Mouse (Mus musculus): ENCODE results near the gene Olfr328.
"Not testable (repeated sequence)": the region's sequence is repeated elsewhere in the genome, so short reads cannot be mapped to it uniquely, and the experiment has no call there.

Olfr328 gene

DNA sequence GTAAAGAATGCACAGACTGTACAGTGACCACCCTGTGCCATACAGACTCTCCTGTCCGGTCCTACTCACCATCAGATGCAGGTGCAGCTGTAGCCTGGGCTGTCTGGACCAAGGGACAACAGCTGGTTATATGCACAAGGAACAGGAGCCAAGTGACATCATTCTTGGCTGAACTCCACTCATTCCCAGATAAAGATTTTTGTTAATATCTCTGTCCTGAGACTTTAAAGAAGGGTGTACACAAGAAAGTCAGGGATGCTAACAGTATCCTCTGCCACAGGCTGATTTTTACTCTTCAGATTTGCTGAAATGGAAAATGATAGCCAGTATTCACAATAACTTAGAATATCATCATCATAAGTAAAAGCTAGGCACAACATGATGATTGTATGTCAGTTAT lies at the start of gene Olfr328:
Olfr328 (minus strand) TSS at position 101 of the 400 bp plus-strand sequence.
- no peak for DNase-seq (ENCODE audit: low read depth, low spot score)

DNA sequence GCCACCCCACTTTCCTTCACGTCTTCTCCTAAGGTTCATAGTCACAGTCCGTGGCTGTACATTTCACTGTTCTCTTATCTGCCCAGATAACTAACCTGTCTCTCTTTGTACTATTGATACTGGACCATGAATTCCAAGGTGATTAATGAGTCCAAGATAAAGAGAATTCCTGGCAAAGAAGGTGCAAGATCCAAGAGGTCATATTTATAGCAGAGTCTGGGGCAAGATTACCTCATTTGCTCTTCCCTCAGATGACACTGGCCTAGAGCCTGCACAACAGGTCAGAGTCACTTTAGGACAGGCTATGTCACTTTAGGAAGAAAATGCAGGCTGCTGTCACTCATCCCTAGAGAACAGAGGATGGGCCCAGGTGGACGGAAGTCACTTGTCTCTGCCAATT lies 49.8 kb upstream of the Olfr328 start:
- DNase-seq (ENCODE audit: low read depth, low spot score): no peak

DNA sequence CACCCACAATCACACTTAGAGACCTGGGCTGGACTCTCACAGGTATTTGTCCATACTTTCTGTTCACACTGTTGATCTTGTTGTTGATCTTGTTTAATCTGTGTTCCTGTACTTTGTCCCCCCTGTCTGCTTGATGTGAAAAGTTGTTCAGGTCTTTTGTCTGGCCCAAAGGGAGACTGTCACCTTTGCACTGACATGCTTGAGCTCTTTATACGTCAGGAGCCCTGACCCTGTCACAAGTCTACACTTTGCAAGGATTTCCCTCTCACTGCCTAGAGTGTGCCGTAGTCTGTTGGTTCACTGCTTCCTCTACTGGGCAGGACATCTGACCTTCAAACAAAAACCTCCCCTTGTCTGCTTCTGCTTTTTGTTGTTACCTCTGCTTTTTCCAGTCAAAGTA lies 49.3 kb upstream of the Olfr328 start:
- DNase-seq (ENCODE audit: low read depth, low spot score): no peak

DNA sequence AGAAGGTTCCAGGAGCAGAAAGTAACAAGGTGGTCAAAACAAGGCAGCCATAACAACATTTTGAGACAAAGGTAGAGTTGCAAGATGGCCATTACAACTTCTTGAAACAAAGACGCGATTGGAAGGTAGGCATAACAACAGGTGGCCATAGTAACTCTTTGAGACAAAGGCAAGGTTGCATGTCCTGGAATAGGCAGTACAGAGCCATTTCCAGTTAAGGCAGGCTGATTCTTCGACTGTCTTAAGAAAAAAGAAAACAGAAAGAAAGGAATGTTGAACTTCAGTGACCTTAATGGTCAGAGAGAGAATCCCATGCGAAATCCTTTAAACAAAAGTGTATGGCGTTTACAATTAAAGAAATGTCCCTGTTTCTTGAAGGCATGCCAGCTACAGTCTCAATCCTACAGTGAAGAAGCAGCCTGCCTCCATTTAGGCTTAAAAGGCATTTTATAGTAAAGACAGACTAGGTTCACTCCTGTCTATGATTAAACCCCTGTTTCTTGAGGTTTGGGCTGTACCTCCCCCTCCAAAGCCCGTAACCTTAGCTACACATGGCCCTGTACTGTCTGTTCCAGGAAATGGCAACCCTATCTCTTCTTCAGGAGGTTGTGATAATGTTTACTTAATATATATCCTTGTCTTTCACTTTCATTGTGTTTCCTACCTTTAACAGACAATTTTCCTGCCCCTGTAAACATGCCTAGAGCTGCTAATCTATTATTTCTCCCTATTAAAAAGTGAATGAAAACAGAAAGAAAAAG lies 47.5 kb upstream of the Olfr328 start:
- no peak for DNase-seq (ENCODE audit: low read depth, low spot score)

DNA sequence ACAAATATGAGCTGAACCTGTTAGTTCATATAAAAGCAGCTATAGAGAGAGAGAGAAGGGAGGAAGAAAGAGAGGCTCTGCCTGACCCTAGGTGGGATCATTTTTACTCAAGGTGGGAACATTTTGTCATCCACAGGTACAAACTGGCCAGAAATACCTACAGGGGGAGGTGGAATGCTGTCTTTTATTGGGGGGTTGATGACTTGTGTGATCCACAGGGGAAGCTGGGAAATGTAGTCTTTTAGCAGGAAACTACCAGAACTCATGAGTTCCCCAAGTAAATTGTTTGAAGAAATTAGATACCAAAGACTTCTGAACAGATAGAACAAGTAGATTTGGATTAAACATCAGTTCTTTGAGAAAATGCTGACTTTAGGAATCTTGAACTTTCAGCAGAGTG lies 46.6 kb upstream of the Olfr328 start:
- no peak for DNase-seq (ENCODE audit: low read depth, low spot score)

DNA sequence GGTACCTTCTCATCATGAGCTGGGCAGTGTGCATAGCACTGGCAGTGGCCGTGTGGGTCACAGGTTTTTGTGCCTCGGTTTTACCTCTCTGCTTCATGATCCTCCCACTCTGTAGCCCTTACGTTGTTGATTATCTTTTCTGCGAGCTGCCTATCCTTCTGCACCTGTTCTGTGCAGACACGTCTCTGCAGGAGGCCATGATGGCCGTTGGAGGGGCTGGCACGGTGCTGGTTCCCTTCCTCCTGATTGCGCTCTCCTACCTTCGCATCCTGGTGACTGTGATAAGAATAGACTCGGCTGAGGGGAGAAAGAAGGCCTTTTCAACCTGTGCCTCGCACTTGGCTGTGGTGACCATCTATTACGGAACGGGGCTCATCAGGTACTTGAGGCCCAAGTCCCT lies 42.4 kb upstream of the Olfr328 start:
- no peak for DNase-seq (ENCODE audit: low read depth, low spot score)

DNA sequence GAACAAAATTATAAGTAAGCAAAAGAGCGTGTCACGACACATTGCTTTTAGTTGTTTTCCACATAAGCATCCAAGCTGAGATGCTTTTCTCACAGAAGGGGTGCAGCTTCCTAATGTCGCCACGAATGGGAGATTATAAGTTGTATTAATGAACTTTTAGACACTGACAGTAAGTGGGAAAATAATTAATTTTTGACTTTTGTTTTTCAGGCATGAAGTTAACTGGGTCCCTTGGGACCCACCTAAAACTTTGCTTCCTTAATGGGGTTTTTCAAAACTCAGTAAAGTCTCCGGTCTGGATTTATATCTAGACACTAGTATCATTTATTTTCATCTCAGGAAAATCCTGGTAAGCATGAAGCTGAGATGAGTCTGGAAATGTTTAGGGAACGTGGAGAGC lies 39.4 kb upstream of the Olfr328 start, which contains the start of gene Olfr324:
Olfr324 (plus strand) TSS at position 301 of the 400 bp plus-strand sequence.
- DNase-seq (ENCODE audit: low read depth, low spot score): no peak

DNA sequence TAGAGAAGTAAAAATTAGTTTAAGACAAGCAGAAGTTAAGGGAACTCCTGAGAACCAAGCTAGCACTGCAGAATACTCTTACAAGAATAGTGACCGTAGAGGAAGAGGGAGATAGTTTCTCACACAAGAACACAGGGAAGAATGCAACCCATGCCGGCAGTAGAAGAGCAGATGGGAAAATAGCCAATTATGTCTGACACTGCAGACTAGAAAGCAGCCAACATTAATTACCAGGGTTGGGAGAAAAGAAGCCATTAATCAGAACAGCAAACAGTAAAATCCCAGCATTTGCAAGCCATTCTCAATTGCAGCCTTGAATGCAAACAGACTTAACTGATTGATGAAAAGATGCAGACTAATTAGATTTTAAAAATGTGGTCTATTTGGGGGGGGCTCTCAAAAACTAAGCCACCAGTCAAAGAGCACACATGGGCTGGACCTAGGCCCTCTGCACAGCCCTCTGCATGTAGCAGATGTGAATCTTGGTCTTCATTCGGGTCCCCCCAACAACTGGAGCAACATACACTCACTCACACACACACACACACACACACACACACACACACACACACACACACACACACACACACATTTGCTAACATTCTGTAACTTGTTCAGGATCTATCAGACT lies 33.3 kb upstream of the Olfr328 start:
- DNase-seq (ENCODE audit: low read depth, low spot score): no peak

DNA sequence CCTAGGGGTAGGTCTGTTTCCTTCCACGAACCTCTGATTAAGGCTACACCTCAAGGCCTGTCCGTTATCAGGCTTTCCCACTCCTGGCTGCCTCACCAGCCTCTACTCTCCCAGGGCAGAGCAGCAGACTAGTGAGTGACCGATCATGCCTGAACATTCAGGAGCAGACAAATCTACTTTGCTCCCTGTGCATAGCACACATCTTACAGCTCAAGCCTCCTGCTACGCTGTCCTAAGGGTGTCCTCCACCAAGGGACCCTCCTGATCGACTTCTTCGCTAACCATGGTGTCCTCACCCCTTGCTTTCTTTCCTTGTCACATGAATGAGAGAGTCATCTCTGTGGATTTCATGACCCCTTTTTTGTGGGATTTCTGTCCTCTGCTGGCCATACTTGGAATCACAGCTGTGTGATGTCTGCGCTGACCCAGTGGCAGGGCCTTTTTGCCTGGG lies 32.5 kb upstream of the Olfr328 start:
- peak; percentile 8 for DNase-seq (ENCODE audit: low read depth, low spot score)

DNA sequence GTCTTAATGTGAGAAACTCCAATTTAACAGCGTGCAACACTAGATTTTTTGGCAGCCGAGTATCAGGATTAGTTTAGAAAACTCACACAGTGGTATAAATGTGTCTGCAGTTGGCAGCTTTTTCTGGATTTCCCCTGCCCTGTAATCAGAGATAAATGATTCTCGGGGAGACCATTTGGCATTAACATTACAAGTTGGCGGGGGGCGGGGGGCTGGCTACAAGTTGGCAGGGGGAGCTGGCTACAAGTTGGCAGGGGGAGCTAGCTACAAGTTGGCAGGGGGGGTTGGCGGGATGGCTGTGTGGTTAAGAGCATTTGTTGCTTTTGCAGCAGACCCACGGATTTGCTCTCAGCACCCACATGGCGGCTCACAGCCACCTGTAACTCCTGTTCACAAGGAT lies 23.2 kb upstream of the Olfr328 start:
- no peak for DNase-seq (ENCODE audit: low read depth, low spot score)

DNA sequence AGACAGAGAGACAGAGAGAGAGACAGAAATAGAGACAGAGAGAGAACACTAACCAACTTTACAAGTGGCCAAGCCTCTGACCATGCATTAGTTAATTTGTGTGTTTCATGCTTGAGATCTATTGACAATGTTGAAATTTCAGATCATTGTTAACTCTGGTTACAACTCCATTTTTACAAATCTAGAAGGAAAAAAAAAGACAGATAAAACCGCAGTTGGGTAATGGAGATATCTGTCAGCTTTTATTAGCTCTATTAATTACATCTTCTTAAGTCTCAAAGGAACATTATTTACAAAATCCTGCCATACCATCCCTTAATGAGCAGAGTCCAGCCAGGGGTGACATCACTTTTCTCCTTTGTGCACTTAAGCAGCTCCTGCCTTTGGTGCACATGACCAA lies 22.0 kb upstream of the Olfr328 start, which contains the start of gene Olfr325:
Olfr325 (plus strand) TSS at position 301 of the 400 bp plus-strand sequence.
- no peak for DNase-seq (ENCODE audit: low read depth, low spot score)

DNA sequence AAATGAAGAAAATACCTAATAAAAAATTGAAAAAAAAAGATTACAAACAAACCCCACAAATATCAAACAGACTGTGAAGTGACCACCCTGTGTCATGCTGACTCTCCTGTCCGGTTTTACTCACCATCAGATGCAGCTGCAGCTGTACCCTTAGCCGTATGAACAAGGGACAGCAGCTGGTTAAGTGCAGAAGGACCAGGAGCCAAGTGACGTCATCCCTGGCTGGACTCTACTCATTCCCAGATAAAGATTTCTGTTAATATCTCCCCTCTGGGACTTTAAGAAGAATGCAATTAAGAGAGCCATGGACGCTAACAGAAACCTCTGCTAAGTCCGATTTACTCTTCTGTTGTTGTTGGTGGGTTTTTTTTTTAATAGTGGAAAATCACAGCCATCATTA lies 15.0 kb upstream of the Olfr328 start, which contains the start of gene Olfr224:
Olfr224 (minus strand) TSS at position 149 of the 400 bp plus-strand sequence.
- no peak for DNase-seq (ENCODE audit: low read depth, low spot score)

DNA sequence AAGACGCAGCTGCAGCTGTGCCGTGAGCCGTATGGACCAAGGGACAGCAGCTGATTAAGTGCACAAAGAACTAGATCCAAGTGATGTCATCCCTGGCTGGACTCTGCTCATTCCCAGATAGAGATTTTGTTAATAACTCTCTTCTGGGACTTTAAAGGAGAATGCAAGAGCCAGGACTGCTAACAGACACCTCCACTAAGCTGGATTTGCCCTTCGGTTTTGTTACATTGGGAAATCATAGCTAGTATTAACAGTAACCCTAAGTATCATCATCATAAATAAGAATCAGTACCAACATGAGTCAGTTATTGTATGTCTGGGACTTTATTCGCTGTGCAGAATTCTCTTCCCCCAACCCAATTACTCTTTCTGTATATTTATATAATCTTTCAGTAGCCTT lies 9.1 kb downstream of the Olfr328 start, which contains the start of gene Olfr329-ps:
Olfr329-ps (minus strand) TSS at position 101 of the 400 bp plus-strand sequence.
- no peak for DNase-seq (ENCODE audit: low read depth, low spot score)

DNA sequence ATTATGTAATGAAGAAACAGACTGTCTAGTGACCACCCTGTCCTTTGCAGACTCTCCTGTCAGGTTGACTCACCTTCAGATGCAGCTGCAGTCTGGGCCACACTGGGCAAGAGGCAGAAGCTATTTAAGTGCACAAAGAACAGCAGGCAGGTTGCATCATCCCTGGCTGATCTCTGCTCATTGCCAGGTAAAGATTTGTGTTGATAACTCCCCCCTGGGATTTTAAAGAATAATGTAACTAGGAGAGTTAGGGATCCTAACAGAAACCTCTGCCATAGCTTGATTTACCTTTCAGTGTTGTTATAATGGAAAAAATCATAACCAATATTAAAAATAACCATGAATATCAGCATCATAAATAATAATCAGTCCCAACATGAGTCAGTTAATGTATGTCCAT lies 20.7 kb downstream of the Olfr328 start, which contains the start of gene Olfr330:
Olfr330 (minus strand) TSS at position 101 of the 400 bp plus-strand sequence.
- DNase-seq (ENCODE audit: low read depth, low spot score): not testable (repeated sequence)

DNA sequence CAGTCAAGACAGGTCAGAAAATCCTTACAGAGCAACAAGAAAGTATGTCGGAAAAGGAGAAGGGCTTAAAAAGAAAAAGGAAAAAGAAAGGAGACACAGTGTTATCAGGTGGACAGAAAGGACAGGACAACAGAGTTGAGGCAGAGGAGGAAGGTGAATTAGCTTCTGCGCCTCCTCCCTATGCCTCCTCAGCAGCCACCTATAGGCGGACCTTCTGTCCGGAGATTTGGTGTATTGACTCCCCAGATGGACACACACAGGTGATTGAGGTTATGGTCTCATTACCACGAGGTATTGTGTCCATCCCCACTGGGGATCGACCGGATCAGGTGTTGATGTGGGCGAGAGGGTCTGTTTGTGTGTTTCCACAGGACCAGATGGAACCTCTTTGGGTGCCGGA lies 35.7 kb downstream of the Olfr328 start:
- not testable (repeated sequence) for DNase-seq (ENCODE audit: low read depth, low spot score)

DNA sequence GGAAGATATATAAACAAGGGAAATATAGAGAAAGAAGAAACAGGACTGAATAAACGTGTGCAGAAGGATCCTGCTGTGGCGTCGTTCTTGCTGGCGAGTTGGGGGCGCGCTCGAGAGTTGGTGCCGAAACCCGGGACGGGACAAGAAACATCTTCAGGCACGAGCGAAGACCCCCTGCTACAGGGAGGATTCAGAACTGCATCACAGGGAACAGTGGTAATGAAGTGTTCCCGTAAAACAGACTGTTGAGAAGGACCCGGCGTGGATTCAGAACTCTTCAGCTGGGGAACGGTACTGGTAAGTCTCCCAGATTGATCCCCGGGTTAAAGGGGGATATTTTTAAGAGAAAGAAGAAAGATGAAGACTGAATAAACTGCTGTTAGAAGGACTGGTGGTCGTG lies 36.5 kb downstream of the Olfr328 start:
- DNase-seq (ENCODE audit: low read depth, low spot score): not testable (repeated sequence)

DNA sequence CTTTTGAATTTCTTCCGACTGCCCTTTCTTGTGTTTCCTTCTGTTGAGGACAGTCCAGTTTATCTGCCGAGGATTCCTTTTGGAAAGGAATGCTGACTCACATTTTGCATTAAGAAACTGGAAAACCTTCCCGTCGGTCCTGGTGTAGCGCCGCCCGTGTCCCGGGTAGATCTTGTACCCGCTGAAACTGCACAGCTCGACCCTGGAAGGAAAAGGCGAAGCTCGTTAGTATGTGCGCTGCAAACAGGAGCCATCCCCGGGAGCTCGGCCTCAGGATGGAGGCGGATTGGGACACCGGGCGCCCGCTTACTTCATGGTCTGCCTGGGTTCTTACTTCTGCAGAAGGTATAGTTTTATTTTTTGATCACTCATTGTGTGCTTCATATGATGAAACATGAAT lies 46.4 kb downstream of the Olfr328 start:
- DNase-seq (ENCODE audit: low read depth, low spot score): not testable (repeated sequence)

DNA sequence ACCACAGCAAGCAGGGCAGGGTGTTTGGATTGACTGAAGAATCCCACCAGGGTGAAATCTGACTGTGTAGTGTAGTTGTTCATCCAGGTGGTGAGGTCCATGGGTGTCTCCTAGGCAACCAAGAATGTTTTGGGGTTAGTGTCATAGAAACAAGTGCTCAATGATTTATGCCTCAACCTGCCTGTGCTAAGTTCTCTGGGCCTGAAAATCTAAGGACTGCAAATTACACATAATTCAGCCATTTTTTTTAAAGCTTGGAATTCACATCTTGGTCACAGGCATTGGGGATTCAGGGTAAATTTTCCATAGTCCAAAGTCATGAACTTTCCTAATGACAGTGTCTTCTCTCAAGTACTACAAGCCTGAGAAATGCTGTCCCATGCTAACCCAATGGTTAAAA lies 53.0 kb downstream of the Olfr328 start, which contains the start of gene Olfr331:
Olfr331 (minus strand) TSS at position 101 of the 400 bp plus-strand sequence.
- not testable (repeated sequence) for DNase-seq (ENCODE audit: low read depth, low spot score)

Data from CD4-positive, CD25-positive, alpha-beta regulatory T cell, adult 2 months (primary cell).